Mouse (Mus musculus) left cerebral cortex, adult 9 months (tissue): ENCODE measurements around the gene Efna5.

Experiments
- DNase-seq, 2 experiments: peaks; one replicate each; pipeline ENCODE4 v3.0.0; 2022; ENCODE audit warnings: low spot score in 2 of 2

Efna5 gene

GRCm38 (mm10) chr17:62788783-62789182 lies 92.3 kb downstream of the Efna5 start:
- no peak for DNase-seq

DNA sequence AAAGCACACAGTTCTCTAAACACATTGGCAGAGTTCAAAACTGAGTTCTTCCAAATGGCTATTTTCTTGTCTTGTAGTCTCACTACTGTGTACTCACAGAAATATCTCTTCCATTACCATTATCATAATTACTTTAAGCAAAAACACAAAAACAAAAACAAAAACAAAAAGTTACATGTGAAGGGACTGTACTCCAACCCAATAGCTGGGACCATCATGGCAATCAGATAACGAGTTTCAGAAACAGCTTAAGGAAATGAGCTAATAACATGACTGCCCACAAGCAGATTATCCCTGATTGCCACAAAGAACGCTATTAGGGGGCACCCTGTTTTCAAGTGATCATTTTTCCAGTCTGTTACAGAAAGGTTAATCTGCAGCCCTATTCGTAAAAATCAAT lies 93.3 kb downstream of the Efna5 start:
- DNase-seq: no peak

GRCm38 (mm10) chr17:62786602-62786907 lies 94.6 kb downstream of the Efna5 start:
- no peak for DNase-seq

GRCm38 (mm10) chr17:62785781-62786601 lies 95.1 kb downstream of the Efna5 start:
- no peak for DNase-seq

DNA sequence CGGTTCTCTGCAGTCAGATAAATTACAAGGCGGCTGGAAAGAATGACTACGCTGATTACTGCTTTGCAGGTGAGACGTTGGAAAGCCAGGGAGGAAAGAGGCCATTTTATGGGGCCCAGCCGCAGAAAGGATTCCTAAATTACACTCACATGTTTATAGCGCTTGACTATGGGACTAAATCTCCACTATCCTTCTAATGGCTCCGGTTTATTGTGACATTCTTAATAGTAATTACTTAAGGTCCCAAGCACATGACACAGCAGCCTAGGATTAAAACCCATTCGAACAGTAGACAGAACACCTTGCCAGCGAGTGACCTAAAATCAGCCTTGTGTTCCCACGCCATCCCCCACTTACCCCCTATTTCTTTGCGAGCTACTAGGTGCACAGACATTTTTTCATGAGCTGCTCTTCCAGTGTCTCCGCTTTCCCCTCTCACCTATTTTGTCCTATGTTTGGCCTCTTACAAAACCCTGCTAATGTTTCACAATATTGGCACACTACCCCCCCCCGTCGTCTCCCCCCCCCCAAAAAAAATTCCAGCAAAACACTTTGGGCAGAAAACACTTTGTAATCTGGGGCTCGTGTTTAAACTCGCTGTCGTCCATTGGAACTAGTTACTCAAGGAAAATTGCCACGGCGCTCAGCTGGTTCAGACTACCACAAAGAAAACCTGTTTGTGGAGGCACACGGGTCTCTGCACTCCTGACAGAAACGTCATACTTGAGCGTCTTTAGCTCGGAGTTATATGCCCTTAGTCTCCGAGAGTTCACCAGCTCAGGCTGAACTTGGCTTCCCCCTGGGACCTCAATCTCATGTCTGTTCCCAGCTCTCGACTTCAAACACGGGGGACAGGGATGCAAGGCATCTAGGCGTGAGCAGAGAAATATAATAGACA lies 96.6 kb downstream of the Efna5 start:
- DNase-seq: no peak

DNA sequence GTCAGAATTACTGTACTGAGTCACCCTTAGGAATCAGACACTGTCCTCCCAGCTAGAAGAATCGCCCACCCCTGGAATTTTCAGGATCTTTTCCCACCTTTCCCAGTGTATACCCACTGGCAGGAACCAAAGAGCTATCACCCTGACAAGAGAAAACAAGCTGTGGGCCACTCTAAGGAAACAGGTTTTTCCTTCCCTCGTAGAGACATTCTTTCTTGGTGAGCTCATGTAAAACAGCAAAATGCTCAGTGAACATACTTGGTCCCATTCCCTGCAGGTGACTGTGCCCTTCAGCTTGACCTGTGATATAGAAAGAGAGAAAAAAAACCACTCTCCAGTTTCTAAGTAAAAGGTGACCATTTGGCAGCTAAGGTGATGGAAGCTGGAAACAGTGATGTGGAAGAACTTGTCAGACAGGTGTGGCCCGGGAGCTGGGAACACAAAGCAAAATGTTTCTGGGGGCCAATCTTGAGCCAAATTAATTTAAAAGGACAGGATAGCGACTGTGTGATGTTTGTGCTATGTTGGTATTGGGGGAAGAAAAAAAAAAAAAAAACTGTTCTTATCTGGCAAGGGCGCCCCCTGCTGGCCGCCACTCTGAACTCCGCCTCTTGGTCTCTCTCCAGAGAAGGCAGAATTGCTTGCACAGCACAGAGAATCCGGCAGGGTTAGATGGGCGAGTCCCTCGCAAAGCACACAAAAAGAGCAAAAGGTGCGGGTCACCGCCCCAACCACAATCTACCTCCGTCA lies 97.4 kb downstream of the Efna5 start:
- peak in 1 of 2 experiments; percentile 85 for DNase-seq

GRCm38 (mm10) chr17:62782826-62783404 lies 98.2 kb downstream of the Efna5 start:
- no peak for DNase-seq

- no peak for DNase-seq
These were observed 100.0 kb downstream of the Efna5 start for GRCm38 (mm10) chr17:62781120-62781519.

GRCm38 (mm10) chr17:62777858-62778564 lies 103.1 kb downstream of the Efna5 start:
- DNase-seq: no peak

DNA sequence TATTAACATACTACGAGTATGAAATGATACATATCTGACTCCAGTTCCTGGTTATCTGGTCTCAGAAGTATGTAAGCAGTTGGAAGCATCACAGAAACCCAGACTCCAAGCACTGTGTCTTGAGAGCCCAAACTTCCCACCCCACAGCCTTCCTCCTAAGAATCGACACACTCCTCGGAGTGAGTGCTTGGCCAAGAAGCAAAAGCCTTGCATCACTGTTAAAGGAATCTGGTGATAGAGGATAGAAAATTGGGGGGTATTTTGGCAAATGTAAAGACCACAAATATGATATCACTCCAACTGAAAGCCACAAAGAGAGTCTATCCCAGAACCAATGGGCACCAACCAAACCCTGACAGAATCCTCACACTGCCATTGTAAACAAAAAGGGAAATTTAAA lies 104.4 kb downstream of the Efna5 start:
- no peak for DNase-seq

DNA sequence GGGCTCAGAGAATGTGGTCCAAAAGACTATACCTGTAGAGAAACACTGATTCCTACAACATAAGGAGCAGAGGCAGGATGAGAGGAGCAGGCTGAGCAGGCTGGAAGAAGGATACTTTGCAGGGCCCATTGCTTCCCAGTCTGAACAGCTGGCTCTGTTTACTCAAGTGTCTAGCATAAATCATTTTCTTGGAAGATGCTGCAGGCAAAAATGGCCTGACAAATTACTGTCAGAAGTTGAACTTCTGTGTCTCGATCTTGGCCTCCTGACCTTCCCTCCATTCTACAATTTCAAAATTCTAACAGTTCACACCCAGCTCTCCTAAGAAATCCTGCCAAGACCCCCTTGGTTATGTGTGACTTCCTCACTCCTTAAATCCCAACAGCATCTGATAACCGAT lies 105.1 kb downstream of the Efna5 start:
- DNase-seq: no peak

GRCm38 (mm10) chr17:62775401-62775800 lies 105.7 kb downstream of the Efna5 start:
- no peak for DNase-seq

DNA sequence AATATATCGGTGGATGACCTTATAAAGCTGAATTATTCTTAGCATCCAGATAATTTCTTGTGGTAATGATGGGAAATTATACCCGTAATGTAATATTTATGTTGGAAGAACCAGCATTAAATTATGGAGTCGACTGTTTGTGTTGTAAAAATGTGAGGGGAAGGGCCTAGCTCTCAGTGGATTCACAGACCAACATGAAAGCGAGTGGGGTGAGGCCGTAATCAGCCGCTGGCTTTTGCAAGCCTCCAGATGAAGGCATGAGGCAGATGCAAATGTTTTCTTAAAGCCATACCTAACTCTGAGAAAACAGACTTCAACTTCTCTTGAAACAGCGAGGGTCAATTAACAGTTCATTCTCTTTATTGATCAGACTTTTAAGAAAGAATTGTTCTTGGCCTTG lies 106.4 kb downstream of the Efna5 start:
- DNase-seq: no peak

DNA sequence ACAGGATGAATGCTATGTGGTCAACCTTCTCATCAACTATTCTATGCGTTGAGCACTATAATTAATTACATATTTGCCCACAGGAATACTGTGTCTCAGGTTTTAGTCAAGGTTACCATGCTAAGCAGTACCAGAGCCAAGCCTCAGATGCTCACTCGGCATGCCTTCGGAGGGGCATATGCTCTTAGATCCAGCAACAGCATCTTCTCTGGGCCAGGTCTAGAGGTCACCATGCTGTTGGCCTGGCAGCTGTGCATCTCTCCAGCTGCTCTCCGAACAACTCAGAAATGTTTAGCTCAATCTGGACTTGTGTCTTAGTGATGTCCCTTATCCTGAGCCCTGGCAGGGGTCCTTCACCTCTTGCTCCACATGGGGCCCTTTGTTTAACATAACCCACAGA lies 114.4 kb downstream of the Efna5 start:
- DNase-seq: no peak

DNA sequence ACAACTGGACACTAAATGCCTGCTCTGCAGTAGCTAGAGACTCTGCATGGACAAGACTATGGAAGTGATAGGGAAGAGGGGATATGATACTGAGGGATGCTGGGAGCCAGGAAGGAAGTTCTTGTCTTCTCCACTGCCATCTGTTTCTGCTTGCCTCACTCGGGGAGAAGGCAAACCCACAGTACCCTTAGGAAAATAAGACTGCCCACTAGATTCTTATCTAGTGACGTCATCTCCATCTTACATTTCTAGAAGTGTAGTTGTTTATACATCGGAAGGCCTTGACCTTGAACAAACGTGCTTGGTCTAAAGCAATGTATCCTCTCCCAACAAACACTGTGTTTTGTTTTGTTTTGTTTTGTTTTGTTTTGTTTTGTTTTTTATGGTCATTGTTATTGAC lies 116.0 kb downstream of the Efna5 start:
- DNase-seq: no peak

DNA sequence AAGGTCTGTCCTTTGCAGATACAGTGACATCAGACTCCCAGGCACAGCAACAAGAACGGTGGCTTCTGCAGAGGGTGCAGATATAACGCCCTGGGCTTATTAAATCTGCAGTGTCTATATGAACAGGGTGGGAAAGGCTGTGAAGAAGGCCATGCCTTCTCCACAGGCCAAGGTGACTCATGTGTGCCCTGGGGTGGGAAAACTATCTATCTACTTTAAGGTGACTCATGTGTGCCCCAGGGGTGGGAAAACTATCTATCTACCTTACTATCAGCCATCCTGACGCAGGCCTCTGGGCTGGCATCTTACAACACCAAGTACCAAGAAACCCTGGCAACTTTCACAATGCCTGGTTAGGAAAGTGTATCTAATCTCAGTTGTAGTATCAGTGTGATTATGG lies 124.2 kb downstream of the Efna5 start:
- no peak for DNase-seq

GRCm38 (mm10) chr17:62755635-62756034 lies 125.5 kb downstream of the Efna5 start:
- DNase-seq: no peak

GRCm38 (mm10) chr17:62754638-62755037 lies 126.5 kb downstream of the Efna5 start:
- DNase-seq: peak in 1 of 2 experiments; percentile 39

- DNase-seq: no peak
These were observed 128.7 kb downstream of the Efna5 start for GRCm38 (mm10) chr17:62752381-62752889.

DNA sequence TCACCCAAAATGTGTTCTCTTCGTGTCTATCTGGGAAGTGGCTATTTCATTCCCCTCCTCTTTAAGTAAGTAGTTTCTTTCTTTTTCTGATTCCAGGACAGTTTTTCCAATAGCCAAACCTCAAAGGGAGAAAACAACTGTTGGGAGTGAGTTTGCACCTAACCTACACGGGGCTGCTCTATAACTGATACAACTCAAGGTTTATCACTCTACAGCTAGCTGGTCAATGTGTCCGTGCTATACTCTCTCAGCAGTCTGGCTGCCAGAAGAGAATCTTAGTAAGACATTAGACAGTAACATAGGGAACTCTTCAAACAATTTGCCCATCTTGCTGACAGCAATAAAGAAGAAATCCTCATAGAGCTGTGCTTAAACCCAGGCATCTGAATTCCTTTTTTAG lies 130.5 kb downstream of the Efna5 start:
- no peak for DNase-seq
